9 mouse cellular contexts compared by ENCODE assay signal in the genomic region with DNA sequence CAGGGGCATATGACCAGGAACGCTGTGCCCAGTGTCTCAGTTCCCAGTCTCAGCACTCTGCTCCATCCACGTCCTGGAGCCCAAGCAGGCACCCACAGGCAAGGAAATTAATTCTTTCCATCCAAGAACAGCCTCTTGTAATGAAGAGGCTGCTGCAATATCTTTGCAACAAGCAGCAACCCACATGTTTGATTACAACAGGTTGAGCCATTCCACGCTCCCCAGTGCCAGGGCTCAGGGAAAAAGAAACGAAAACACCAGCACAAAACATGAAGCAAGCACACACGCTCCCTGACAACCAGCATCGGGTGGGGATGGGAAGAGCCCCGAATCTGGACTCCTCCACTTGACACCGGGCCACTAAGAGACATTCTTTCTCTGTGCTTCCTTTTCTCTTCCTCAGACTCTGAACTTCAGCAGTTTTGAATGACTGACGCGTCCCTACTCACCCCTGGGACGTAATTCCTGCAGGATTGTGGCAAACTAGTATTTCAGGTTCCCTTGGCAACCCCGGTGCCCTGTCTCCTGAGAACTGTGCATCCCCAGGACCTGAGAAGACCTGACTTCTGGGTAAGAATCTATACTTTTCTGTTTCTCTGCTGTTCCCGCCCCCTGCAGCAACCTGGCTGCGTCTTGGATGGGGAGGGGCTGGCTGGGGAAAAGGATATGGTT. TPM values are rescaled to one million over a fixed set of nuclear protein-coding genes. Genes with fewer than 3 reads are reported as not detected.
A peak's percentile ranks its signal among the peaks of the same experiment; 100 is the strongest.
DNase-seq lines count a peak whose midpoint lies in the region; ATAC-seq lines count a peak whose summit lies in the region.
"Had no signal": no experiment of that assay in that cellular context is flagged by ENCODE, and none has a peak within 500 bp of the region (broad histone marks: within the 10 kb centered on the region; RNA-seq: fewer than 3 reads in every experiment).

A gene (plus strand): TSS at position 323 of the 672 bp plus-strand sequence.

- H3K4me3 ChIP-seq in heart, embryonic 16.5 days (ENCODE audit: low read length): 0 out of 2 replicates have a peak within 1 kb of the TSS, but pooled peaks have one; percentile 8
- H3K4me3 ChIP-seq in hindbrain, embryonic 10.5 days: no peak within 1 kb of the TSS
- H3K4me3 ChIP-seq in midbrain, embryonic 12.5 days: no peak within 1 kb of the TSS

- H3K4me2 ChIP-seq in heart, embryonic 16.5 days (ENCODE audit: low read depth, low read length): peak within 1 kb of the TSS; percentile 39; the same call in 1 of the 2 replicates
- peak within 1 kb of the TSS; percentile 3; the same call in 1 of the 2 replicates for H3K4me2 ChIP-seq in midbrain, embryonic 12.5 days (replicated peaks)

- H3K9me3 ChIP-seq in heart, embryonic 16.5 days (replicated peaks; ENCODE audit: control insufficient read depth, low read length): no peaks in the 10 kb centered on the region
- no peaks in the 10 kb centered on the region for H3K9me3 ChIP-seq in hindbrain, embryonic 10.5 days
- H3K9me3 ChIP-seq in midbrain, embryonic 12.5 days: no peaks in the 10 kb centered on the region

- WGBS in heart, embryonic 16.5 days: 39% methylated on average over 14 of the region's 14 CpGs
- WGBS in hindbrain, embryonic 10.5 days: 36% methylated on average over 14 of the region's 14 CpGs
- WGBS in midbrain, embryonic 12.5 days: 33% methylated on average over 14 of the region's 14 CpGs

- H3K27me3 ChIP-seq in heart, embryonic 16.5 days (ENCODE audit: control insufficient read depth, insufficient read depth, low read length): no peaks in the 10 kb centered on the region
- H3K27me3 ChIP-seq in hindbrain, embryonic 10.5 days (ENCODE audit: insufficient read depth, poor library complexity, severe bottlenecking): peaks cover 22% of the 10 kb centered on the region
- H3K27me3 ChIP-seq in midbrain, embryonic 12.5 days: peaks cover 21% of the 10 kb centered on the region

- H3K9ac ChIP-seq in heart, embryonic 16.5 days (ENCODE audit: low read length): no peak within 1 kb of the TSS
- H3K9ac ChIP-seq in midbrain, embryonic 12.5 days (replicated peaks): no peak within 1 kb of the TSS
- H3K9ac ChIP-seq: liver, embryonic 14.5 days had no signal

- ATAC-seq in heart, embryonic 16.5 days (replicated peaks; ENCODE audit: extremely low read depth, insufficient read depth, low FRiP score): no peak
- no peak for ATAC-seq in midbrain, embryonic 12.5 days (ENCODE audit: low FRiP score, low read depth)

- 0 out of 2 replicates have a peak, but pooled peaks cover 3% of the 10 kb centered on the region for H3K4me1 ChIP-seq in heart, embryonic 16.5 days (ENCODE audit: control insufficient read depth, insufficient read depth, low read length)
- H3K4me1 ChIP-seq in hindbrain, embryonic 10.5 days (replicated peaks): peaks cover 49% of the 10 kb centered on the region
- H3K4me1 ChIP-seq in midbrain, embryonic 12.5 days: peaks cover 32% of the 10 kb centered on the region

- DNase-seq in heart, postnatal 4 days: no peak
- DNase-seq in adrenal gland, adult 8-10 months: no peak
- no peak for DNase-seq in hindbrain, embryonic 10.5 days (ENCODE audit: low spot score)
- DNase-seq in thymus, postnatal 36 days: no peak
- DNase-seq in cerebellum, adult 9-11 months: no peak
- no peak for DNase-seq in cerebellum, postnatal 36 days

- H3K27ac ChIP-seq in heart, embryonic 16.5 days (ENCODE audit: low read length): no peak within 1 kb of the TSS
- H3K27ac ChIP-seq in hindbrain, embryonic 10.5 days: no peak within 1 kb of the TSS; the same call in 1 of the 2 replicates
- H3K27ac ChIP-seq in midbrain, embryonic 12.5 days (replicated peaks): no peak within 1 kb of the TSS
- H3K27ac ChIP-seq: liver, embryonic 14.5 days had no signal

- H3K36me3 ChIP-seq in heart, embryonic 16.5 days (ENCODE audit: control insufficient read depth, insufficient read depth): no peaks in the 10 kb centered on the region
- H3K36me3 ChIP-seq in hindbrain, embryonic 10.5 days: no peaks in the 10 kb centered on the region
- H3K36me3 ChIP-seq in midbrain, embryonic 12.5 days: no peaks in the 10 kb centered on the region

RNA-seq across cellular contexts. Expression of the gene that starts here (rescaled TPM):
- polyA plus RNA-seq in heart, embryonic 16.5 days (2015; fragmentation: Nextera tagmentation; extraction: Ambion mirVana): 7.2 and 9.1 TPM in 2 replicates
- 1 to 10 TPM; 8.3 to 8.7 TPM for total RNA-seq in heart, postnatal 4 days (2021)
- 10 to 100 TPM; 18.1 to 36.5 (median 27.2) TPM for total RNA-seq in adrenal gland, adult 8-10 months (2022)
- 22.1 and 24.5 TPM in 2 replicates for polyA plus RNA-seq in hindbrain, embryonic 10.5 days (2016; fragmentation: Nextera tagmentation; extraction: Ambion mirVana)
- 39.2 and 41.3 TPM in 2 replicates for polyA plus RNA-seq in midbrain, embryonic 12.5 days (2016; fragmentation: Nextera tagmentation; extraction: Ambion mirVana)
